Mouse (Mus musculus) thymus, postnatal 36 days (tissue): ENCODE results near the gene Dhdh.
A peak's percentile ranks its signal among the peaks of the same experiment; 100 is the strongest.
"Not testable (repeated sequence)": the region's sequence is repeated elsewhere in the genome, so short reads cannot be mapped to it uniquely, and the experiment has no call there.

Source experiments
- DNase-seq, 2 experiments: peaks; one replicate each; pipeline ENCODE4 v3.0.0; 2022; ENCODE audit warnings: mixed read lengths in 2 of 2

Dhdh gene

GRCm38 (mm10) chr7:45509912-45510787 is 21.5 kb upstream of the Dhdh start, which contains the start of gene Nucb1:
Nucb1 (minus strand) TSS chr7:45510406.
- DNase-seq, result peak; percentile 92 to 93

GRCm38 (mm10) chr7:45509181-45509882 is 20.7 kb upstream of the Dhdh start:
- DNase-seq, result peak; percentile 18 to 33

- DNase-seq, result no peak
These were observed 20.0 kb upstream of the Dhdh start for GRCm38 (mm10) chr7:45508561-45508960.

- no peak for DNase-seq
These were observed 19.0 kb upstream of the Dhdh start for GRCm38 (mm10) chr7:45507583-45507982.

GRCm38 (mm10) chr7:45498427-45498826 is 9.8 kb upstream of the Dhdh start:
- no peak for DNase-seq

GRCm38 (mm10) chr7:45494548-45494947 is 5.9 kb upstream of the Dhdh start:
- DNase-seq, result no peak

- no peak for DNase-seq
These were observed 4.3 kb upstream of the Dhdh start for GRCm38 (mm10) chr7:45492951-45493350.

- no peak for DNase-seq
These were observed 3.7 kb upstream of the Dhdh start for GRCm38 (mm10) chr7:45492225-45492844.

- no peak for DNase-seq
These were observed 2.7 kb upstream of the Dhdh start for GRCm38 (mm10) chr7:45491264-45491663.

GRCm38 (mm10) chr7:45490822-45491221 is 2.2 kb upstream of the Dhdh start:
- no peak for DNase-seq

GRCm38 (mm10) chr7:45489578-45489977 is 973 bp upstream of the Dhdh start:
- DNase-seq, result no peak

- DNase-seq, result no peak
These were observed 728 bp downstream of the Dhdh start for GRCm38 (mm10) chr7:45487861-45488292.

GRCm38 (mm10) chr7:45486761-45487415 is 1.7 kb downstream of the Dhdh start, which contains the start of gene Gm45808:
Gm45808 (minus strand) TSS chr7:45486811.
- DNase-seq, result no peak

- DNase-seq, result no peak
These were observed 2.4 kb downstream of the Dhdh start for GRCm38 (mm10) chr7:45486158-45486557.

GRCm38 (mm10) chr7:45484985-45485384 is 3.6 kb downstream of the Dhdh start:
- not testable (repeated sequence) for DNase-seq

GRCm38 (mm10) chr7:45482166-45482565 is 6.4 kb downstream of the Dhdh start:
- DNase-seq, result no peak

GRCm38 (mm10) chr7:45481374-45481927 is 7.2 kb downstream of the Dhdh start, which contains the start of gene Tulp2:
Tulp2 (plus strand) TSS chr7:45481877.
- DNase-seq, result peak; percentile 68 to 74

- not testable (repeated sequence) for DNase-seq
These were observed 8.3 kb downstream of the Dhdh start for GRCm38 (mm10) chr7:45480310-45480709.

- no peak for DNase-seq
These were observed 9.8 kb downstream of the Dhdh start for GRCm38 (mm10) chr7:45478774-45479173.

- DNase-seq, result peak; percentile 58 to 62
These were observed 11.6 kb downstream of the Dhdh start for GRCm38 (mm10) chr7:45477003-45477402.

- DNase-seq, result no peak
These were observed 12.2 kb downstream of the Dhdh start for GRCm38 (mm10) chr7:45476453-45476852.

GRCm38 (mm10) chr7:45475291-45475969 is 13.2 kb downstream of the Dhdh start:
- DNase-seq, result no peak
